In genomic region chr5:76474931-76475330, GRCm38 (mm10) we compare ENCODE assay signal across 25 mouse cellular contexts. TPM values are rescaled to one million over a fixed set of nuclear protein-coding genes. Genes with fewer than 3 reads are reported as not detected.
DNase-seq lines count a peak whose midpoint lies in the region; ATAC-seq and TF ChIP-seq lines count a peak whose summit lies in the region.
"Had no signal": no experiment of that assay in that cellular context is flagged by ENCODE, and none has a peak within 500 bp of the region (broad histone marks: within the 10 kb centered on the region; RNA-seq: fewer than 3 reads in every experiment).

No protein-coding gene starts in this region.

- no peak for TF ChIP-seq CTCF in heart, adult 2 months (IDR thresholded peaks at IDR 0.05)

- TF ChIP-seq EP300 in heart, adult 2 months (IDR thresholded peaks at IDR 0.05; ENCODE audit: insufficient read depth, low read depth, low read length): no peak

- no peaks in the 10 kb centered on the region for H3K79me2 ChIP-seq in heart, adult 2 months (replicated peaks; ENCODE audit: control insufficient read depth, insufficient read depth, low read length)

- no peaks in the 10 kb centered on the region for H3K36me3 ChIP-seq in heart, adult 2 months (ENCODE audit: control insufficient read depth, insufficient read depth, low read length)
- H3K36me3 ChIP-seq: embryonic facial prominence, embryonic 10.5 days; hindbrain, embryonic 12.5 days had no signal

- no peaks in the 10 kb centered on the region for H3K4me1 ChIP-seq in heart, adult 2 months (ENCODE audit: control insufficient read depth, insufficient read depth, low read length)
- H3K4me1 ChIP-seq: forebrain, embryonic 13.5 days had no signal

- H3K27ac ChIP-seq in heart, adult 2 months: no peak overlapping the region
- H3K27ac ChIP-seq: embryonic facial prominence, embryonic 10.5 days; forebrain, embryonic 13.5 days; hindbrain, embryonic 12.5 days had no signal

- 77% methylated on average over 2 of the region's 2 CpGs for WGBS in heart, adult 2 months

- peak; percentile 96 for ATAC-seq in common myeloid progenitor, adult 5-6 weeks (replicated peaks; ENCODE audit: low read depth, poor library complexity, severe bottlenecking)
- ATAC-seq in megakaryocyte-erythroid progenitor cell, adult 5-6 weeks (replicated peaks; ENCODE audit: low FRiP score, low TSS enrichment, poor library complexity, severe bottlenecking): peak; percentile 55
- ATAC-seq: forebrain, embryonic 13.5 days; forebrain, postnatal 0 days; hindbrain, embryonic 16.5 days; inflammation-experienced regulatory T-cells, adult 6 months had no signal

- TF ChIP-seq POLR2A in heart, adult 2 months (IDR thresholded peaks at IDR 0.05; ENCODE audit: insufficient read depth, low read depth, low read length): no peak

- H3K27me3 ChIP-seq in heart, adult 2 months (ENCODE audit: control insufficient read depth, insufficient read depth, low read length): 0 out of 2 replicates have a peak, but pooled peaks cover 1% of the 10 kb centered on the region
- H3K27me3 ChIP-seq: forebrain, embryonic 13.5 days; hindbrain, embryonic 12.5 days had no signal

- intact Hi-C loops in heart, adult 2 months (cut with DNase I): no loop called here

- H3K4me3 ChIP-seq in heart, adult 2 months: no peak overlapping the region
- H3K4me3 ChIP-seq: embryonic facial prominence, embryonic 10.5 days; forebrain, embryonic 13.5 days; hindbrain, embryonic 12.5 days had no signal

- H3K9ac ChIP-seq in heart, adult 2 months (ENCODE audit: low read depth, low read length): no peak overlapping the region
- H3K9ac ChIP-seq: forebrain, embryonic 13.5 days; forebrain, postnatal 0 days; hindbrain, embryonic 12.5 days had no signal

- DNase-seq in heart, adult 11 months: peak; percentile 46
- DNase-seq in heart, adult 2 months: no peak
- peak; percentile 21 for DNase-seq in 416B (ENCODE audit: low read depth)
- no peak for DNase-seq in embryo, embryonic 10.5 days (ENCODE audit: low spot score)
- no peak for DNase-seq in right cerebral cortex, postnatal 10 days (ENCODE audit: low spot score in 2 of 2)
- DNase-seq: adrenal gland, adult 8-10 months; adrenal gland, postnatal 36 days; cerebellum, adult 11 months; cerebellum, adult 8-10 months; cerebellum, postnatal 14 days; forebrain, postnatal 0 days; gastrocnemius, postnatal 14 days; heart, postnatal 10 days; heart, postnatal 4 days had no signal

RNA-seq across cellular contexts. Expression of gene Gm7271, which starts 8.9 kb away (rescaled TPM):
- not detected for total RNA-seq in heart, adult 2 months (2021)
- not detected in 2 replicates for polyA plus RNA-seq in heart, adult 2 months (2012; rRNA removed)
- not detected in 2 replicates for total RNA-seq in common myeloid progenitor, adult 5-6 weeks (2017)
- not detected in 2 replicates for total RNA-seq in megakaryocyte-erythroid progenitor cell, adult 5-6 weeks (2014; fragmentation: Nextera tagmentation)
- total RNA-seq in megakaryocyte-erythroid progenitor cell, adult 5-6 weeks (2017): not detected in 2 replicates
- total RNA-seq: adrenal gland, adult 8-10 months; adrenal gland, postnatal 36 days; forebrain, postnatal 0 days; gastrocnemius, adult 18-20 months; gastrocnemius, postnatal 14 days; heart, postnatal 10 days; heart, postnatal 4 days had no signal
- polyA plus RNA-seq: C2C12; forebrain, embryonic 13.5 days; forebrain, postnatal 0 days; gonadal fat pad, adult 2 months; heart, embryonic 14.5 days; inflammation-experienced regulatory T-cells, adult 6 months had no signal

RNA-seq across cellular contexts. Expression of gene Exoc1, which starts 54.2 kb away (rescaled TPM):
- 10 to 100 TPM; 11.2 to 15.2 TPM for total RNA-seq in heart, adult 2 months (2021)
- 9.0 and 13.9 TPM in 2 replicates for polyA plus RNA-seq in heart, adult 2 months (2012; rRNA removed)
- 58.8 and 78.7 TPM in 2 replicates for total RNA-seq in common myeloid progenitor, adult 5-6 weeks (2017)
- total RNA-seq in megakaryocyte-erythroid progenitor cell, adult 5-6 weeks (2014; fragmentation: Nextera tagmentation): 64.1 and 64.4 TPM in 2 replicates
- total RNA-seq in megakaryocyte-erythroid progenitor cell, adult 5-6 weeks (2017): 47.1 and 72.8 TPM in 2 replicates

Comparison
In these comparisons a context has a peak if more than half of its experiments do, and no peak if none do; other contexts are left out.
1. DNase-seq: peak in heart, adult 11 months (single experiment) and 416B (single experiment); none in heart, adult 2 months (0 of 2), embryo, embryonic 10.5 days (single experiment) and right cerebral cortex, postnatal 10 days (0 of 2).